Mouse (Mus musculus): ENCODE measurements around the gene Elf2.
"Not testable (repeated sequence)": the region's sequence is repeated elsewhere in the genome, so short reads cannot be mapped to it uniquely, and the experiment has no call there.

Gene Elf2

GRCm38 (mm10) chr3:51233474-51233873, 107.0 kb downstream of the Elf2 start:
- DNase-seq (ENCODE audit: low spot score) = no peak

DNA sequence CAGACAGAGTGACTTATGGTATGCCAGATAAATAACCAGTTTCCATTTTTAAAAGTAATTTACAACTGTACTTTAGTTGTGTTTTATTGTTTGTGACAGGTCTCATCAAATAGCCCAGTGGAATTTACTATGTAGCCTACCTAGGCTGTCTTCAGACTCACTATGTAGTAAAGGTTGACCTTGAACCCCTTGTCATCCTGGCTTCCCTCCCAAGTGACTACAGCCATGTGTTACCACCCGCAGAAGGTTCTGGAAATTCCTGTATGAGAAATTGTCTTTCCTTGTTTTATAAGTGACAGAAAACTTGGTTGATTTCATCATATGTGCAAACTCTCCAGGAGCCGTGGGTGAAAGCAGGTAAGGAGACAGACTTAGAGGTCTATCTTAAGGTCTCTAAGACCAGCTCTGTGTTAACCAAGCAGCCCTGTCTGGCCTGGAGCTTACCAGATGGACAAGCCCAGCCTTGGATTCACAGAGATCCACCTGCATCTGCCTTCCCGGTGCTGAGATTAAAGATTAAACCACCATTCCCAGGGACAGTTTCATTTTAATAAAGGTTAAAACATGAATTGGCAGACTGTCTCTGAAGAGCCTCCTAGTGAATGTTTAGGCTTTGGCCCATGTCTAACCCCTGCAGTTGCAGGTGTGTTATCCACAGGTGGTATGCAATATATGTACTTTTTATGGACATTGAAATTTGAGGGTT, 108.1 kb downstream of the Elf2 start:
- no peak for DNase-seq (ENCODE audit: low spot score)

- no peak for DNase-seq (ENCODE audit: low spot score)
These were observed 109.0 kb downstream of the Elf2 start for GRCm38 (mm10) chr3:51231499-51231898.

GRCm38 (mm10) chr3:51230886-51231285, 109.6 kb downstream of the Elf2 start:
- DNase-seq (ENCODE audit: low spot score) = no peak

DNA sequence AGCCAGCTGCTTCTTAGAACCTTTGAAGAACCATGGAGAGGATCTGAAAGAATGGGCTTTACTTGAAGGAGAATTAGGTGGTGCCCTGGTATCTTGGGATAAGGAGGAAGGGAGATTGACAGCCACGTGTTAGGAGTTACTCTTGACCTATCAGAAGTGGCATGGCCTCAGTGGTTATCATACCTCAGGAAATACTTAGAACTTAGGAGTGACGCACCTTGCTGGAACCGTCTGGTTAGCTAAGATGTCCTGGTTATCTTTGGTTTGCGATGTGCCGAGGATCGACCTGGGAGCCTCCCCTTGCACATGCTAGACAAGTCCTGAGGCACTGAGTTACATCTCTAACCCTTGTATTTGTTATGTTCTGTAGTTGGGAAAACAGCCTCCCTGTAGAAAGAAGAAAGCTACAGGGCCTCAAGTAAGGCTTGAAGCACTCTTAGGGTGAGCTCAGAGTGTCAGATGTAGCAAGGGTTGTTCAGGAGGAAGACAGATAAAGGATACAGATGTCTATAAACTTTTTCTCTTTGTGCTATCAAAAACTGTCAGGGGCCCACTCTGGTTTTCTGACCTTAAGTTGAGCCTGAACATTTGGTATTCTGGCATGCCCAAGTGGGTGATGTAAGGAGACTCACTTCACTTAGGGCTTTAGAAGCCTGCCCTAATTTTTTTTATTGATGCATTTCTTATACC, 110.2 kb downstream of the Elf2 start:
- no peak for DNase-seq (ENCODE audit: low spot score)

DNA sequence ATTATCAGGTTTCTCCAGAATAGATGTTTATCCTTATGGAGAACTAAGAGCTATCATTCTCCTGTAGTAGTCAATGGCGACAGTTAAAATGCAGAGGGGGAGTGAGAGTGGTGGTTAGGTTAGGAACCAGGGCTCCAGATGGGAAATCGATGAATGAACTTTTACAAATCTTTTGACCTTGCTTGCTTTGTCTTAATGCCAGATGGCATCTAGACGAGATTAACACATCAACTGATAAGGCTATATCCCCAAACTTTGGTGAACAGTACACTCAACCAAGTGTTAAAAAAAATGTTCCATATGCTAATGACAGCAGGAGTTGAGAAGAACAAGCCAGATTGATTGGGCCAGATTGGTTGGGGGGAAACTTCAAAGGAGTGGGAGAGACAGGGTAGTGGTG, 111.2 kb downstream of the Elf2 start:
- no peak for DNase-seq (ENCODE audit: low spot score)

GRCm38 (mm10) chr3:51228821-51229205, 111.7 kb downstream of the Elf2 start:
- peak; percentile 67 for DNase-seq (ENCODE audit: low spot score)

DNA sequence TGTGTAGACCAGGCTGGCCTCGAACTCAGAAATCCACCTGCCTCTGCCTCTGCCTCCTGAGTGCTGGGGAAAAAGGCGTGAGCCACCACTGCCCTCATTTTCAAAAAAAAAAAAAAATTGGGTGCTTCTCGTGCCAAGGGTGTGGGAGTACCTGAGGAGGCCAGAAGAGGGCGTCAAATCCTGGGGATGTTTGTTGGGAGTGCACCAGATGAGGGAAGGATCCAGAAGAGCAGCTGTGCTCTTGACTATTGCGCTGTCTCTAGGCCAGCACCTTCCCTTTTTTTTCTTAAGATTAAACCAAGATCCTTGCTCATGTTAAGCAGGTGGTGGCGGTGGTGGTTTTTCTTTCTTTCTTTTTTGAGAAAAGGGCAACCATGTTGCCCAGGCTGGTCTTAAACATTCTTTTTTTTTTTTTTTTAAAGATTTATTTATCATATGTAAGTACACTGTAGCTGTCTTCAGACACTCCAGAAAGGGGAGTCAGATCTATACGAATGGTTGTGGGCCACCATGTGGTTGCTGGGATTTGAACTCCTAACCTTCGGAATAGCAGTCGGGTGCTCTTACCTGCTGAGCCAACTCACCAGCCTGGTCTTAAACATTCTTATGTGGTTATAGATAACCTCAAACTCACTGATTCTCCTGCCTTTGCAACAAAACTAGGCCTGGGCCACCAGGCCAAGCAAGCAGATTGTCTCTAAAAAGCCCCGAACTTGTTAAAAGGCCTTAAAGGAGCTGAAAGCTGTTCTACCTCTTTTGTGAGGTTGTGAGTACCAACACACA, 112.2 kb downstream of the Elf2 start:
- DNase-seq (ENCODE audit: low spot score) = peak; percentile 47

- DNase-seq (ENCODE audit: low spot score) = no peak
These were observed 113.9 kb downstream of the Elf2 start for GRCm38 (mm10) chr3:51226601-51227000.

GRCm38 (mm10) chr3:51225979-51226378, 114.5 kb downstream of the Elf2 start:
- DNase-seq (ENCODE audit: low spot score) = no peak

DNA sequence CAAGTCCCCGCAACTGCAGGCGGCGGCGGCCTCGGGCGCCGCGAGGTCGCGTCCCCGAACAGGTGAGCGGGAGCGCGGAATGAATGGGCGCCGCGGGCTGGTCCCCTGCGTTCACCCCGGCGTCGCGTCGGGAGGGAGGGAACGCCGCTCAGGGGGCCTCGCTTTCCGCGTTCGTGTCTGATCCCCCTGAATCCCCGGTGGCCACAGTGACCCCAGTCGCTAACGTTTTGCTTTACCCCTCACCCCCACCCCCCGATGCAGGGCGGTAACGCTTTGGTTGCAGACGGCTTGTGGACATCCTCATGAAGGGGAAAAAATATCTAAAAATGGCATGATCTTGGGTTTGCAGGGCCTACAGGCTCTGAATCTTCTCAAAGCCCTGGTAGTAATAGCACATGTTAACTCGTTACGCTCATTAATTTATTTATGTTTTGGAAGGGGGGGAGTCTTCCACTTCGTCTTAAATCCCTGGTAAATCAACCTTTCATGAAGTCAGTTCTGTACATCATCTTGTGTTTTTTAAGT, 115.2 kb downstream of the Elf2 start:
- DNase-seq (ENCODE audit: low spot score) = no peak

- peak; percentile 88 for DNase-seq (ENCODE audit: low spot score)
These were observed 115.9 kb downstream of the Elf2 start, which contains the start of gene Noct for GRCm38 (mm10) chr3:51224363-51225225. Noct (plus strand) TSS chr3:51224447.

DNA sequence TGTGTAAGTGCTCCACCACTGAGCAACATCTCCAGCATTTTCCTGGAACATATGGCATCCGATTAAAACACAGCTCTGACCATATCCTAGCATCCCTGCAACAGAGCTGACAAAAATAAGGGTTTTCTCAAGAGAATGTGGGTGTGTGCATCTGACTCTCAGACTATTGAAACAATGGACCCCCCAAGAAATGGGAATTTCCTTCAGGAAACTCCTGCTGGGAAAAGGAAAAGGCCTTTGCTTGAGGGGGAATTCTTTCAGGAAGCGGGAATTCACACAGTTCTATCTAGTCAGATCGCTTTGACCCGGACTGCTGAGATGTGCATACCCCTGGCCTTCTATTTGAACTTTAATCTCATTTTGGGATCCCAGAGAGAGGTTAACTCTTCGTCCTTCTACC, 116.9 kb downstream of the Elf2 start:
- DNase-seq (ENCODE audit: low spot score) = no peak

DNA sequence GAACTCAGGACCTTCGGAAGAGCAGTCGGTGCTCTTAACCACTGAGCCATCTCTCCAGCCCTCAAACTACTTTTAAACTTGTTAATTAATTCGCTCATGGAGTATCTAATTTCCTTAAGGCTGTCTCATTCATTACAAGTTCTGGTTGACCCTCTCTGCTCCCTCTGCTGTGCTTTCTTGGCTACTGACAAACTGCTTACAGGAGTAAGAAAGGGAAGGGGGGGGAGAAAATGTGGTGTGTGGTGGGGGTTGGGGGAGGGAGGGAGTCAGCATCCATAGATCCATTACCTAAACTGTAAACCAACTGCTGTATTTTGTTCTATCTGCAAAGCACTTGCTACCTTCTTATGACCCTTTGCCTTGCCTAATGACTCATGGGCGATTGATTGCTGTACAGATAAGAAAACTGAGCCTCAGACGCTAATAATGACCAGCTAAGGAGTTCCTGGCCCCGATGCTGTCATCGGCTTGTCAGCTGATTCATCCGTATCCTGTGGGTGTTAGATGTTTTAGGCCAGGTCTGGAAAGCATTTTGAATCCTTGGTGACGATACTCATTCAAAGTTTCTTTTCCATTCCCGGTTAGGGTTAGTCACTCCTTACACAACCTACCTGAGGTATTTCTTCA, 117.5 kb downstream of the Elf2 start:
- no peak for DNase-seq (ENCODE audit: low spot score)

- no peak for DNase-seq (ENCODE audit: low spot score)
These were observed 118.2 kb downstream of the Elf2 start for GRCm38 (mm10) chr3:51222302-51222701.

DNA sequence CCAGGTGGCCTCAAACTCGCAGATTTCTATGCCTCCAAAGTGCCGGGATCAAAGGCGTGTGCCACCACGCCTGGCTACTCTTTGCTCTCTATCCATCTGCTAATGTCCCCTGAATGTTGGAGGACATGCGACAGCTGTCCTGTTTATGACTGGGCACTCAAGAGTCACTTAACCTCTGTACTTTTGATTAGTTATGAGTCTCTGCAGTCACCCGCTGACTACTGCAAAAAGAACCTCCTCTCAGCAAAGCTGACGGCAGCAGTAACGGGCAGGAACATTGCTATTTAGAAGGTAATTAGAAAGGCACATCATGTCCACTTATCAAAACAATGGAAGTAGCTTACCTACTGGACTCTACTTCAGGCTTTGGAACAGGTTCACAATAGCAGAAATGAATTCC, 118.6 kb downstream of the Elf2 start:
- no peak for DNase-seq (ENCODE audit: low spot score)

DNA sequence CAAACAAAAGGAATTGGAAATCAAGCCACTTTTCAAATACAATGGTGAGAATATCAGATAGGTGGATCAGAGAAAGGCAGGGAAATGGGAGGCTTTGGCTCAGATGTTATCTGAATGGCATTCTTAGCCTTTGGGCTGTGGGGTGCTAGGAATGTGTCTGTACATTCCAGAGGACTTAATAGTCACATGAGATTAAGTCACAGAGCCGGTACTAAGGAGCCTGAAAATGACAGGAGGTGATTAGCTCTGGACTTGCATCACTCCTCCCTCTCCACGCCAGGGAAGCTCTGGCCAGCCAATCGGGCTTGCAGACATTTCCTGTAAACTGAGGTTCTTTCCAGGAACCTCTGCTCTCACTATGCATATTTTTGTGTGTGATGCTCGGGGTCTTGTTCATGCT, 119.6 kb downstream of the Elf2 start:
- no peak for DNase-seq (ENCODE audit: low spot score)

DNA sequence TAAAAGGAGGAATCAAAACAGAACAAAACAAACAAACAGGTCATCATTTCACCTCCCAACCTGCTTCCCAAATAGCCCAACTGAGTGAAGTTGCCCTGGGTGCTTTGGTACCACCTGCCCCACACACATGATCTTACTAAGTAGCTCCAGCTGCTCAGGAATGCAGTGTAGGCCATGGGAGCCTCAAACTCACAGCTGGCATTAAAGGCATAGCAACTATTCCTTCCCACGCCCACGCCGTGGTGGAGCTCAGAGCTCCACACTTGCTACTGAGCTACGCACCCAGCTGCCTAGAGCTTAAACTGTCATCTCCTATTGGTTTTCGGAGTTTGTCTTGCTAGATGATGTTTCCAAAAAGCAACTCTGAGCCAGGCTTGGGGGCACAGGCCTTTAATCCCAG, 121.2 kb downstream of the Elf2 start:
- DNase-seq (ENCODE audit: low spot score) = no peak

DNA sequence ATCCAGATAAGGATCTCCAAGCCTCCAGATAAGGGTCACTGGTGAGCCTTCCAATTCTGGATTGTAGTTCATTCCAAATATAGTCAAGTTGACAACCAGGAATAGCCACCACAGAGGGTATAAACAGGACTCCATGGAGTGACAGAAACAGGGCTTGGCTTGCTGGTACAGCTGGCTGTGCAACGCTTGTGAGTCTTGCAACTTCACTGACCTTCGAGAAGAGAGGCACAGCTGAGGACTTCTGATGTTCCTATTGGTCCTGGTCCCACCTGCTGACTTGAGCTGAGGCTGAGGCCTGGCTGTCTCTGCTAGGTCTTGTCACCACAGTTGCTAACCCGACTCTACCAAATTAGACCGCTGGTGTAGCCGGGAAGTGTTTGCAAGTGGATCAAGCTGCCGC, 122.1 kb downstream of the Elf2 start:
- DNase-seq (ENCODE audit: low spot score) = not testable (repeated sequence)

- DNase-seq (ENCODE audit: low spot score) = not testable (repeated sequence)
These were observed 124.1 kb downstream of the Elf2 start for GRCm38 (mm10) chr3:51216351-51216750.

DNA sequence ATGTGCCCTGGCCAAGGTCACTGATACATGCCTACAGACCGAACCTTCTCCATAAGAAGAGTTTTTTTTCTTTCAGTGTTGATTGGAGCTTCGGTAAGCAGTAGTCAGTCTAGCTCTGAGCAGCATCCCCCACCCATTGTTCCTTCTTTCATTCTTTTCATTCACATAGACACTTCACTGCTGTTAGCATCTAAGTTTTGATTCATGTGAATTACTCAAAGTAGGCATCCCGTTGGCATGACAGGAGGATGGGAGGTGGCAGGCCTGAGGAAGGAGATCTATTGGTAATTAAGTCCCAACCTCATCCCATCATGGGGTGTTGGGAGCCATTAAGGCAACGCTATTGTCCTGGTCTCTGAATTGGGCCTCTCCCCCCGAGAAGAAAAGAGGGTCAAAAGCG, 124.8 kb downstream of the Elf2 start:
- DNase-seq (ENCODE audit: low spot score) = no peak
